Mouse (Mus musculus) midbrain, postnatal 0 days (tissue): ENCODE measurements around the gene Ncam1. TPM values are rescaled to one million over a fixed set of nuclear protein-coding genes. Genes with fewer than 3 reads are reported as not detected.
A peak's percentile ranks its signal among the peaks of the same experiment; 100 is the strongest.

Experiments used
- ATAC-seq: fragments of 200-750 bp; cut with Nextera tagmentation; 2 replicates; pipeline ENCODE4 v1.8.0; 2017; ENCODE audit warnings: moderate number of reproducible peaks, mild to moderate bottlenecking, moderate TSS enrichment, moderate library complexity; ENCODE audit not compliant: low FRiP score
- DNase-seq: peaks from one replicate; pipeline ENCODE4 v3.0.0-alpha.2; 2015; ENCODE audit warnings: low spot score
- H3K27ac ChIP-seq: fragments of 300-500 bp; sonication (generic); 2 replicates; pipeline ENCODE4 v1.5.1; 2014; ENCODE audit warnings: low read depth, mild to moderate bottlenecking, low read length, mixed read lengths
- H3K27me3 ChIP-seq: fragments of 300-500 bp; sonication (generic); 2 replicates; pipeline ENCODE4 v1.6.1; 2014; ENCODE audit warnings: low read length, control low read depth, mixed read lengths; ENCODE audit not compliant: insufficient read depth
- H3K36me3 ChIP-seq: fragments of 300-500 bp; sonication (generic); 2 replicates; pipeline ENCODE4 v1.6.1; 2014; ENCODE audit warnings: low read length, control low read depth, mixed read lengths; ENCODE audit not compliant: insufficient read depth
- H3K4me1 ChIP-seq: fragments of 300-500 bp; sonication (generic); 2 replicates; pipeline ENCODE4 v1.6.1; 2014; ENCODE audit warnings: mild to moderate bottlenecking, control low read depth, antibody characterized with exemption, low read length, mixed read lengths; ENCODE audit not compliant: insufficient read depth
- H3K4me2 ChIP-seq: fragments of 300-500 bp; sonication (generic); 2 replicates; pipeline ENCODE4 v1.6.1; 2014; ENCODE audit warnings: low read depth, mild to moderate bottlenecking, low read length, mixed read lengths; ENCODE audit not compliant: poor library complexity, severe bottlenecking
- H3K4me3 ChIP-seq: fragments of 300-500 bp; sonication (generic); 2 replicates; pipeline ENCODE4 v1.5.1; 2014; ENCODE audit warnings: low read depth, mild to moderate bottlenecking, low read length, moderate library complexity
- H3K9ac ChIP-seq: fragments of 300-500 bp; sonication (generic); replicated peaks from 2 replicates; pipeline ENCODE4 v1.6.1; 2014; ENCODE audit warnings: mild to moderate bottlenecking, low read length, moderate library complexity, mixed read lengths; ENCODE audit not compliant: poor library complexity, severe bottlenecking
- H3K9me3 ChIP-seq: fragments of 300-500 bp; sonication (generic); 2 replicates; pipeline ENCODE4 v1.6.1; 2016; ENCODE audit warnings: low read length, control low read depth
- CTCF ChIP-seq: IDR thresholded peaks from 2 replicates; pipeline ENCODE4 v1.5.1; 2016; ENCODE audit warnings: antibody characterized with exemption, mild to moderate bottlenecking
- WGBS: fragments of 180-500 bp; shearing (Covaris S2); extraction: QIAGEN DNeasy Blood & Tissue Kit; methylation state at CpG from one replicate; pipeline ENCODE4 v1.1.7; 2014; 5-methylcytosine and 5-hydroxymethylcytosine counted together
- polyA plus RNA-seq: library from polyadenylated mRNA; unstranded; fragments of >200 nt; fragmentation: Nextera tagmentation; extraction: Ambion mirVana; gene quantifications from 2 replicates; pipeline ENCODE4 v1.2.1, GENCODE M21; 2015
- total RNA-seq: library from RNA; depleted of rRNA; stranded (reverse); fragments of >200 nt; gene quantifications from 2 replicates; pipeline ENCODE4 v1.2.3, GENCODE M21; 2014

Ncam1 gene
- total and polyA plus RNA-seq, 2 experiments from 2014 or later, result 603 to 685 TPM

- no peaks in the 10 kb centered on the region for H3K36me3 ChIP-seq
- H3K27ac ChIP-seq, result 0 out of 2 replicates have a peak overlapping the region, but pooled peaks have one; percentile 13
- H3K9me3 ChIP-seq, result no peaks in the 10 kb centered on the region
- H3K4me1 ChIP-seq, result peaks cover 22% of the 10 kb centered on the region
- no peak overlapping the region for H3K4me2 ChIP-seq
- H3K9ac ChIP-seq, result no peak overlapping the region
- ATAC-seq (no peak), DNase-seq (peak; percentile 41)
- no peak for TF ChIP-seq CTCF
- H3K27me3 ChIP-seq, result no peaks in the 10 kb centered on the region
- 51% methylated on average over 2 of the region's 2 CpGs for WGBS
- H3K4me3 ChIP-seq, result no peak overlapping the region
These were observed 52.5 kb downstream of the Ncam1 start for GRCm38 (mm10) chr9:49746176-49746575.

GRCm38 (mm10) chr9:49745696-49746095, 53.0 kb downstream of the Ncam1 start:
- Histone ChIP-seq H3K4me1 (peaks cover 22% of the 10 kb centered on the region), H3K27me3 (no peaks in the 10 kb centered on the region), H3K36me3 (no peaks in the 10 kb centered on the region), H3K9ac (no peak overlapping the region), H3K27ac (0 out of 2 replicates have a peak overlapping the region, but pooled peaks have one; percentile 13), H3K4me3 (no peak overlapping the region), H3K9me3 (no peaks in the 10 kb centered on the region), H3K4me2 (no peak overlapping the region)
- WGBS, result 22% methylated on average over 4 of the region's 4 CpGs
- peak; percentile 67 for DNase-seq
- no peak; the same call in 1 of the 2 replicates for TF ChIP-seq CTCF
- ATAC-seq, result 0 out of 2 replicates have a peak, but pooled peaks have one; percentile 52

GRCm38 (mm10) chr9:49744286-49744685, 54.4 kb downstream of the Ncam1 start:
- DNase-seq (peak; percentile 19), ATAC-seq (no peak)
- Histone ChIP-seq H3K27me3 (no peaks in the 10 kb centered on the region), H3K4me1 (peaks cover 22% of the 10 kb centered on the region), H3K27ac (no peak overlapping the region), H3K9me3 (no peaks in the 10 kb centered on the region), H3K4me2 (no peak overlapping the region), H3K9ac (no peak overlapping the region), H3K4me3 (no peak overlapping the region), H3K36me3 (no peaks in the 10 kb centered on the region)
- WGBS, result 48% methylated on average over 2 of the region's 2 CpGs
- no peak for TF ChIP-seq CTCF

GRCm38 (mm10) chr9:49739935-49740334, 58.8 kb downstream of the Ncam1 start:
- H3K36me3 ChIP-seq, result no peaks in the 10 kb centered on the region
- H3K4me1 ChIP-seq, result peaks cover 19% of the 10 kb centered on the region
- no peak for ATAC-seq
- no peak overlapping the region for H3K9ac ChIP-seq
- no peaks in the 10 kb centered on the region for H3K27me3 ChIP-seq
- no peak for DNase-seq
- H3K27ac ChIP-seq, result no peak overlapping the region
- no peak overlapping the region for H3K4me3 ChIP-seq
- H3K4me2 ChIP-seq, result no peak overlapping the region
- 76% methylated on average over 6 of the region's 6 CpGs for WGBS
- TF ChIP-seq CTCF, result no peak
- H3K9me3 ChIP-seq, result no peaks in the 10 kb centered on the region

- Histone ChIP-seq H3K4me2 (no peak overlapping the region), H3K27ac (no peak overlapping the region), H3K9ac (no peak overlapping the region), H3K27me3 (no peaks in the 10 kb centered on the region), H3K4me3 (no peak overlapping the region), H3K9me3 (no peaks in the 10 kb centered on the region), H3K4me1 (peaks cover 15% of the 10 kb centered on the region), H3K36me3 (no peaks in the 10 kb centered on the region)
- ATAC-seq (no peak), DNase-seq (peak; percentile 19)
- no peak for TF ChIP-seq CTCF
- WGBS, result 13% methylated on average over 1 of the region's 1 CpGs
These were observed 60.2 kb downstream of the Ncam1 start for GRCm38 (mm10) chr9:49738546-49738945.

- no peaks in the 10 kb centered on the region for H3K36me3 ChIP-seq
- whole genome bisulfite sequencing, result 89% methylated on average over 6 of the region's 6 CpGs
- no peak for ATAC-seq
These were observed 61.6 kb downstream of the Ncam1 start for GRCm38 (mm10) chr9:49737166-49737565.

More at GRCm38 (mm10) chr9:49737166-49737565, 61.6 kb downstream of the Ncam1 start:
- Histone ChIP-seq H3K9ac (no peak overlapping the region), H3K27me3 (no peaks in the 10 kb centered on the region), H3K4me1 (peaks cover 12% of the 10 kb centered on the region), H3K9me3 (no peaks in the 10 kb centered on the region), H3K4me2 (no peak overlapping the region), H3K27ac (no peak overlapping the region), H3K4me3 (no peak overlapping the region)
- TF ChIP-seq CTCF, result no peak
- DNase-seq, result peak; percentile 28
